Mouse (Mus musculus) lung, postnatal 0 days (tissue): ENCODE results near the gene Aspn.

Experiments used
- CTCF ChIP-seq: IDR thresholded peaks from 2 replicates; pipeline ENCODE4 v1.5.1; 2016; ENCODE audit warnings: antibody characterized with exemption, mild to moderate bottlenecking
- EP300 ChIP-seq: IDR thresholded peaks from 2 replicates; pipeline ENCODE4 v1.6.1; 2016; ENCODE audit warnings: antibody characterized with exemption, mild to moderate bottlenecking, control low read depth

GRCm38 (mm10) chr13:49608589-49609322 is 64.5 kb downstream of the Aspn start:
- no peak for TF ChIP-seq CTCF
- no peak for TF ChIP-seq EP300
